Mouse (Mus musculus): ENCODE measurements at regions not wholly inside any gene's neighbourhood (a gene's known extent, or its start where the extent isn't known, plus 50 kb on each side); places are given as distances from the start of the nearest gene placed in this dataset.

GRCm38 (mm10) chr9:61164501-61165251 lies 207.5 kb upstream of the Tle3 start:
- Histone ChIP-seq H3K27ac (replicated peaks) (peak overlapping the region; percentile 67), H3K4me1 (peaks cover 64% of the 10 kb centered on the region), H3K4me3 (no peak overlapping the region), H3K9me3 (no peaks in the 10 kb centered on the region), H3K27me3 (replicated peaks; ENCODE audit: low read depth, poor library complexity, severe bottlenecking) (peaks cover 80% of the 10 kb centered on the region), H3K36me3 (replicated peaks) (no peaks in the 10 kb centered on the region)
- 57% methylated on average over 11 of the region's 11 CpGs for WGBS
- DNase-seq (ENCODE audit: low spot score) = peak; percentile 57

DNA sequence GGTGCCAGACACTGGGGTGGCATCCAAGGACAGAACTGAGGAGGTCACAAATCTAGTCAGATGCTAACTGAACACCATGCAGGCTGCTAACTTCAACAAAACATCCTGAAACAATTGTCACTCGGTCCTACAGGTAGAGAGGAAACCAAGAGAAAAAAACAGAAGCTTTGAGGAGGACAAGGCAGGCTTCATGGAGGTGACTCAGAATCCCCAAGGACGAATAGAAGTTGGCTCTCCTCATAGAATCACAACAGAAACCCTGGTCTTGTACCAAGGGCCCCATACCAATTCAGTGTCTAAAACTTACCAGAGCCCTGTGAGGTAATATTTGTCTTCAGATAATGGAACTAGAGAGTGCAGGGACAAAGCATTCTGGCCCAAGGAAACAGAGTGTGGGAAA lies 206.1 kb upstream of the Tle3 start:
- Histone ChIP-seq H3K4me3 (no peak overlapping the region), H3K27me3 (replicated peaks; ENCODE audit: low read depth, poor library complexity, severe bottlenecking) (peaks cover 71% of the 10 kb centered on the region), H3K9me3 (no peaks in the 10 kb centered on the region), H3K27ac (replicated peaks) (no peak overlapping the region), H3K4me1 (peaks cover 61% of the 10 kb centered on the region), H3K36me3 (replicated peaks) (no peaks in the 10 kb centered on the region)
- WGBS = 74% methylated on average over 2 of the region's 2 CpGs
- no peak for DNase-seq (ENCODE audit: low spot score)

DNA sequence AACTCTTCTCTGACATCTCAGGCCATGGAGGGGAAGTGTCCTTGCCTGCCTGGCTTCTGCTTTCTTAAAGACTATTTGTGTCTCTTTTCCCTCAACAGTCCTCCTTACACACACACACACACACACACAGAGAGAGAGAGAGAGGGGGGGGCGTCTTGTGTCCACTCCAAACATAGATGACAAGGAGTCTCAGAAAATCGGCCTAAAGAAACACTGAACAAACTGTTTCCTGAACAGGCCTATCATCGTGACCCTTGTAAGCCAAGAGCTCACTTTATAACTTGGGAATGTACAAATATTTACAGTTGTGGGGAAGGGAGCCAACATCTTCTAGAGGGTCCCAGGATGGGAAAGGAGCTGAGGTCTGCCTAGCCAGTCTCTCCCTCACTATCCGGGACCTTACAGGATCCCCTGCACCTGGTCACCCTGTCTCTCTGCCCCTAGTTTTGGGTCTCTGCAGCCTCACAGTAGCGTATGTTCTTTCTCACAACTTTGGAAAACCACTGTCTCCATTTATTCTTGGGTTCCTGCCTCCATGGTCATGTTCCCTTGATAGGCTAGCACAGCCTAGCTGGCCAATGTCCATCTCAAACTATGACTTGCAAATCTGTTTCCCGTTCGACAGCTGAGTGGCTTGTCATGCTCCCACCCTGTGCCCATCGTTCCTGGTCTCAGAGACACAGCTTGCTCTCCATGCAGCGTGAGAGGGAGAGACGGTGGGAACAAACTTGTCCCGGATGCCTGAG lies 204.9 kb upstream of the Tle3 start:
- Histone ChIP-seq H3K4me3 (no peak overlapping the region), H3K36me3 (replicated peaks) (no peaks in the 10 kb centered on the region), H3K27ac (replicated peaks) (no peak overlapping the region), H3K4me1 (peaks cover 55% of the 10 kb centered on the region), H3K9me3 (no peaks in the 10 kb centered on the region), H3K27me3 (replicated peaks; ENCODE audit: low read depth, poor library complexity, severe bottlenecking) (peaks cover 59% of the 10 kb centered on the region)
- WGBS = 81% methylated on average over 11 of the region's 11 CpGs
- no peak for DNase-seq (ENCODE audit: low spot score)

DNA sequence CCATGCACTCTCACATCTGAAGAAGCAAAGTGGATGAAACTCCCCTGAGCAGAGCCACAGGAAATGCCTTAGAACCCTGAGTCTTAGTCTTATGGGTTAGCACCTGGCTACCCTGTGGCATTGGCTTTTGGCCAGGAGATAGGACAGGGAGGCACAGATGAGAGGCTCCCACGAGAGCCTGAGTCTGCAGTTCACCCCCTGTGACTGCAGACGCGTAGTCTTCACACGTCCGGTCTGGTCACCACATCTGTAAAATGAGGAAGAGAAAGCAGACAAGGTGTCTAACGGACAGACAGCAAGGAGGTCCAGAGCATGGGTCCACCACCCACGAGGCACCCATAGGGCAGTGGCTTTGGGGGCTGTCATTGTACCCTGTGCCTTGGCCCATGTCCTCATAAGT lies 203.2 kb upstream of the Tle3 start:
- H3K27ac ChIP-seq (replicated peaks) = no peak overlapping the region
- no peaks in the 10 kb centered on the region for H3K36me3 ChIP-seq (replicated peaks)
- 93% methylated on average over 7 of the region's 7 CpGs for WGBS
- H3K4me1 ChIP-seq = peaks cover 43% of the 10 kb centered on the region
- H3K9me3 ChIP-seq = no peaks in the 10 kb centered on the region
- peaks cover 62% of the 10 kb centered on the region for H3K27me3 ChIP-seq (replicated peaks; ENCODE audit: low read depth, poor library complexity, severe bottlenecking)
- H3K4me3 ChIP-seq = no peak overlapping the region
- DNase-seq (ENCODE audit: low spot score) = no peak

GRCm38 (mm10) chr9:61169506-61170090 lies 202.6 kb upstream of the Tle3 start:
- Histone ChIP-seq H3K27ac (replicated peaks) (no peak overlapping the region), H3K36me3 (replicated peaks) (no peaks in the 10 kb centered on the region), H3K27me3 (replicated peaks; ENCODE audit: low read depth, poor library complexity, severe bottlenecking) (peaks cover 69% of the 10 kb centered on the region), H3K4me3 (no peak overlapping the region), H3K9me3 (no peaks in the 10 kb centered on the region), H3K4me1 (peaks cover 36% of the 10 kb centered on the region)
- DNase-seq (ENCODE audit: low spot score) = no peak
- WGBS = 86% methylated on average over 9 of the region's 9 CpGs

DNA sequence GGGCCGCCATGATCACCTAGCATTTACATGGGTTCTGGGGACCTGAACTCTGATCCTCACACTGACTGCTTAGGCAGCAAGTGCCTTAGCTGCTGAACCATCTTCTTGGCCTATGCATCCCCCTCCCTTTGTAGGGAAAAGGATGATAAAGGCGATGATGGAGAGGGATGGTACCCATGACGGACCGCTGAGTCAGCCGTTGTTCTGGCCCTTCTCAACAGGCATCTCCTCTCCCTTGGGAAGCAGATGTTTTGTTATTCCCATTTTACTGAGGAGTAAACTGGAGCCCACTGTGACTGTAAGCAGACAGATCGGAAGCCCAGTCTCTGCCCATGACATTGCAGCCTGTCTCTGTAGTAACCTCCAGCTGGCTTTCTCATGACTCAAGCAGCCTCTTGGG lies 201.2 kb upstream of the Tle3 start:
- H3K27me3 ChIP-seq (replicated peaks; ENCODE audit: low read depth, poor library complexity, severe bottlenecking) = peaks cover 64% of the 10 kb centered on the region
- H3K4me3 ChIP-seq = no peak overlapping the region
- no peak for DNase-seq (ENCODE audit: low spot score)
- H3K27ac ChIP-seq (replicated peaks) = no peak overlapping the region
- no peaks in the 10 kb centered on the region for H3K9me3 ChIP-seq
- 97% methylated on average over 6 of the region's 6 CpGs for WGBS
- peaks cover 24% of the 10 kb centered on the region for H3K4me1 ChIP-seq
- H3K36me3 ChIP-seq (replicated peaks) = no peaks in the 10 kb centered on the region

DNA sequence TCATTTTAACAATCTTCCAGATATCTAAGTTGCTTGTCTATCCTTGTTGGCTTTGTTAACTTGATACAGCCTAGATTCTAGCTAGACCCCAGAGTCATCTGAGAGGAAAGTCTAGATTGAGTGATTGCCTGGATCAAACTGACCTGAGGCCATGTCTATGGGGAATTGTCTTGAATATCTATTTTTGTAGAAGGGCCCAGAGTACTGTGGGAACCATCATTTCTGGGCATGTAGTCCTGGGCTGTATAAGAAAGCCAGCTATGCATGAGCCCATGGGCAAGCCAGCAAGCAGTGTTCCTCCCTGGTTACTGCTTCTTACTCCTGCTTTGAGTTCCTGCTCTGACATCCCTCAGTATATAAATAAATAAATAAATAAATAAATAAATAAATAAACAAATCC lies 199.7 kb upstream of the Tle3 start:
- H3K4me1 ChIP-seq = peaks cover 17% of the 10 kb centered on the region
- no peak overlapping the region for H3K27ac ChIP-seq (replicated peaks)
- DNase-seq (ENCODE audit: low spot score) = no peak
- no peaks in the 10 kb centered on the region for H3K36me3 ChIP-seq (replicated peaks)
- H3K4me3 ChIP-seq = no peak overlapping the region
- H3K9me3 ChIP-seq = no peaks in the 10 kb centered on the region
- peaks cover 60% of the 10 kb centered on the region for H3K27me3 ChIP-seq (replicated peaks; ENCODE audit: low read depth, poor library complexity, severe bottlenecking)

- DNase-seq (ENCODE audit: low spot score) = no peak
- Histone ChIP-seq H3K9me3 (no peaks in the 10 kb centered on the region), H3K27me3 (replicated peaks; ENCODE audit: low read depth, poor library complexity, severe bottlenecking) (peaks cover 59% of the 10 kb centered on the region), H3K4me3 (no peak overlapping the region), H3K36me3 (replicated peaks) (no peaks in the 10 kb centered on the region), H3K27ac (replicated peaks) (no peak overlapping the region), H3K4me1 (peaks cover 10% of the 10 kb centered on the region)
Measured at GRCm38 (mm10) chr9:61173548-61173947, 198.6 kb upstream of the Tle3 start.

- Histone ChIP-seq H3K9me3 (no peaks in the 10 kb centered on the region), H3K4me3 (no peak overlapping the region), H3K4me1 (peaks cover 10% of the 10 kb centered on the region), H3K27ac (replicated peaks) (no peak overlapping the region), H3K27me3 (replicated peaks; ENCODE audit: low read depth, poor library complexity, severe bottlenecking) (peaks cover 52% of the 10 kb centered on the region), H3K36me3 (replicated peaks) (no peaks in the 10 kb centered on the region)
- no peak for DNase-seq (ENCODE audit: low spot score)
- 92% methylated on average over 2 of the region's 2 CpGs for WGBS
Measured at GRCm38 (mm10) chr9:61175381-61175780, 196.8 kb upstream of the Tle3 start.

GRCm38 (mm10) chr9:61176856-61177255 lies 195.3 kb upstream of the Tle3 start:
- Histone ChIP-seq H3K27ac (replicated peaks) (no peak overlapping the region), H3K27me3 (replicated peaks; ENCODE audit: low read depth, poor library complexity, severe bottlenecking) (peaks cover 52% of the 10 kb centered on the region), H3K4me1 (peaks cover 10% of the 10 kb centered on the region), H3K36me3 (replicated peaks) (no peaks in the 10 kb centered on the region), H3K4me3 (no peak overlapping the region), H3K9me3 (no peaks in the 10 kb centered on the region)
- DNase-seq (ENCODE audit: low spot score) = no peak
- 92% methylated on average over 3 of the region's 3 CpGs for WGBS

DNA sequence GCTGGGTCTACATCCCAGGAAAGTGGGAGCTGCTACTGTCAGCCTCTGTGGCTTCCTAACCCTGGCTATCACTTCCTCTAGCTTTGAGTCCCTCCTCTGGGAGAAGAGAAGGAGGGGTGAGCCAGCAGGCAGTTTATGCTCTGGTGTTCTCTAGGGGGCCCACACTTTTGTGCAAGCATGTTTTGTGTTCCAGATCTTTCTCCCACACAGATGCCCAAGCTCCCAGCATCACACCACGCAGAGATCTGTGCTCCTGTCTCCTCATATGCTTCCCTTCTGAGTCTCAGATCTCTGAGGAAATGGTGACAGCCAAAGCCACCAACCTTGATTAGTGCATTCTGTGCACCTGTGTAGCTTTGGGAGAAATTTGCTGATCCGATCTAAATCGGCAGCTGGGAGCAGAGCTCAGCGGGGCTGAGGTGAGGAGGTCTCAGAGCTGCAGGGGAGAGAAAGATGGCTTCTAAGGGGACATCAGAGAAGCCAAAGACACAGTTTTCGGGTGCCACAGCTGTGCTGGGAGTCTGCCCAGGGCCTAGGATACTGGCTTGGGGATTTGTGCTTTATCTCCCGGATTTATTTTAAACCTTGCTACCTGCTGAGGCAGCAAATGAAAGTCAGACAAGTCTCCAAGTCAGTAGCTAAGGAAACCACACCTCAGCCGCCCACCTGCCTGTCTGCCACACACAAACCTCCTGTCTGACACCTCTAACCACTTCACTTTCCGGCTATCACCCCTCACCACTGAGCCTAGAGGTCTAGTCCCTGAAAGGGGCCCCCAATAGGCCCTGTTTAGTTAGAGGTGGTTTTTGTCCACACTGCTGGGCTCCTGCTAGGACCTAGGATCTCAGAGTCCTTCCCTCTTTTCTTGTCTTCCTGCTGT lies 185.4 kb upstream of the Tle3 start:
- no peaks in the 10 kb centered on the region for H3K9me3 ChIP-seq
- DNase-seq (ENCODE audit: low spot score) = no peak
- peaks cover 5% of the 10 kb centered on the region; the same call in 1 of the 2 replicates for H3K27me3 ChIP-seq (replicated peaks; ENCODE audit: low read depth, poor library complexity, severe bottlenecking)
- no peak overlapping the region; the same call in 1 of the 2 replicates for H3K27ac ChIP-seq (replicated peaks)
- no peak overlapping the region for H3K4me3 ChIP-seq
- 68% methylated on average over 8 of the region's 8 CpGs for WGBS
- no peaks in the 10 kb centered on the region for H3K36me3 ChIP-seq (replicated peaks)
- 0 out of 2 replicates have a peak, but pooled peaks cover 10% of the 10 kb centered on the region for H3K4me1 ChIP-seq

GRCm38 (mm10) chr9:61187713-61188399 lies 184.3 kb upstream of the Tle3 start:
- DNase-seq (ENCODE audit: low spot score) = no peak
- no peak overlapping the region for H3K27ac ChIP-seq (replicated peaks)
- peaks cover 5% of the 10 kb centered on the region; the same call in 1 of the 2 replicates for H3K27me3 ChIP-seq (replicated peaks; ENCODE audit: low read depth, poor library complexity, severe bottlenecking)
- 77% methylated on average over 3 of the region's 3 CpGs for WGBS
- H3K9me3 ChIP-seq = no peaks in the 10 kb centered on the region
- no peak overlapping the region for H3K4me3 ChIP-seq
- 0 out of 2 replicates have a peak, but pooled peaks cover 4% of the 10 kb centered on the region for H3K4me1 ChIP-seq
- no peaks in the 10 kb centered on the region for H3K36me3 ChIP-seq (replicated peaks)
